Mouse (Mus musculus) embryonic facial prominence, embryonic 15.5 days (tissue): ENCODE data around the gene Dgki. TPM values are rescaled to one million over a fixed set of nuclear protein-coding genes. Genes with fewer than 3 reads are reported as not detected.

Experiments used
- ATAC-seq: fragments of 200-750 bp; cut with Nextera tagmentation; 2 replicates; pipeline ENCODE4 v1.8.0; 2017; ENCODE audit warnings: low read depth, moderate TSS enrichment; ENCODE audit not compliant: insufficient number of reproducible peaks, low FRiP score, low TSS enrichment
- H3K27ac ChIP-seq: fragments of 300-500 bp; sonication (generic); replicated peaks from 2 replicates; pipeline ENCODE4 v1.5.1; 2015; ENCODE audit warnings: mild to moderate bottlenecking, inconsistent platforms
- H3K27me3 ChIP-seq: fragments of 300-500 bp; sonication (generic); 2 replicates; pipeline ENCODE4 v1.6.1; 2015; ENCODE audit warnings: inconsistent platforms
- H3K36me3 ChIP-seq: fragments of 300-500 bp; sonication (generic); 2 replicates; pipeline ENCODE4 v1.6.1; 2015; ENCODE audit warnings: mild to moderate bottlenecking, inconsistent platforms
- H3K4me1 ChIP-seq: fragments of 300-500 bp; sonication (generic); 2 replicates; pipeline ENCODE4 v1.6.1; 2015; ENCODE audit warnings: inconsistent platforms
- H3K4me2 ChIP-seq: fragments of 300-500 bp; sonication (generic); replicated peaks from 2 replicates; pipeline ENCODE4 v1.6.1; 2015; ENCODE audit warnings: mild to moderate bottlenecking, inconsistent platforms
- H3K4me3 ChIP-seq: fragments of 300-500 bp; sonication (generic); replicated peaks from 2 replicates; pipeline ENCODE4 v1.5.1; 2015; ENCODE audit warnings: mild to moderate bottlenecking, inconsistent platforms
- H3K9ac ChIP-seq: fragments of 300-500 bp; sonication (generic); 2 replicates; pipeline ENCODE4 v1.6.1; 2015; ENCODE audit warnings: inconsistent platforms
- H3K9me3 ChIP-seq: fragments of 300-500 bp; sonication (generic); replicated peaks from 2 replicates; pipeline ENCODE4 v1.6.1; 2016; ENCODE audit warnings: inconsistent platforms
- WGBS: fragments of 180-500 bp; shearing (Covaris S2); methylation state at CpG from one replicate; pipeline ENCODE4 v1.1.7; 2015; 5-methylcytosine and 5-hydroxymethylcytosine counted together
- polyA plus RNA-seq: library from polyadenylated mRNA; unstranded; fragments of >200 nt; fragmentation: Nextera tagmentation; extraction: Ambion mirVana; gene quantifications from 2 replicates; pipeline ENCODE4 v1.2.1, GENCODE M21; 2015

Dgki gene
- polyA plus RNA-seq, 1 experiment from 2014 or later = 0.83 TPM

GRCm38 (mm10) chr6:36955293-36955692 lies 344.7 kb downstream of the Dgki start:
- Histone ChIP-seq H3K4me2 (no peak overlapping the region), H3K27ac (no peak overlapping the region), H3K9ac (no peak overlapping the region), H3K4me3 (no peak overlapping the region), H3K27me3 (no peaks in the 10 kb centered on the region), H3K9me3 (0 out of 2 replicates have a peak, but pooled peaks cover 4% of the 10 kb centered on the region), H3K4me1 (no peaks in the 10 kb centered on the region), H3K36me3 (no peaks in the 10 kb centered on the region)
- ATAC-seq = no peak
- 83% methylated on average over 4 of the region's 4 CpGs for WGBS

- Histone ChIP-seq H3K27ac (no peak overlapping the region), H3K36me3 (no peaks in the 10 kb centered on the region), H3K4me1 (no peaks in the 10 kb centered on the region), H3K4me2 (no peak overlapping the region), H3K9ac (no peak overlapping the region), H3K27me3 (no peaks in the 10 kb centered on the region), H3K9me3 (0 out of 2 replicates have a peak, but pooled peaks cover 4% of the 10 kb centered on the region), H3K4me3 (no peak overlapping the region)
- ATAC-seq = no peak
- 72% methylated on average over 3 of the region's 3 CpGs for WGBS
These were observed 349.3 kb downstream of the Dgki start for GRCm38 (mm10) chr6:36950648-36951047.

GRCm38 (mm10) chr6:36947861-36948260 lies 352.1 kb downstream of the Dgki start:
- WGBS = 82% methylated on average over 5 of the region's 5 CpGs
- no peak overlapping the region for H3K4me2 ChIP-seq
- no peak overlapping the region for H3K27ac ChIP-seq
- no peaks in the 10 kb centered on the region for H3K4me1 ChIP-seq
- no peaks in the 10 kb centered on the region for H3K9me3 ChIP-seq
- no peaks in the 10 kb centered on the region for H3K36me3 ChIP-seq
- H3K9ac ChIP-seq = no peak overlapping the region
- no peaks in the 10 kb centered on the region for H3K27me3 ChIP-seq
- no peak for ATAC-seq
- H3K4me3 ChIP-seq = no peak overlapping the region

GRCm38 (mm10) chr6:36937527-36937926 lies 362.5 kb downstream of the Dgki start:
- Histone ChIP-seq H3K4me2 (no peak overlapping the region), H3K9ac (no peak overlapping the region), H3K27me3 (no peaks in the 10 kb centered on the region), H3K4me3 (no peak overlapping the region), H3K9me3 (no peaks in the 10 kb centered on the region), H3K36me3 (no peaks in the 10 kb centered on the region), H3K4me1 (no peaks in the 10 kb centered on the region), H3K27ac (no peak overlapping the region)
- WGBS = 64% methylated on average over 2 of the region's 2 CpGs
- ATAC-seq = no peak

- H3K9ac ChIP-seq = no peak overlapping the region
- H3K4me2 ChIP-seq = no peak overlapping the region
- H3K27me3 ChIP-seq = no peaks in the 10 kb centered on the region
- H3K9me3 ChIP-seq = no peaks in the 10 kb centered on the region
- 89% methylated on average over 4 of the region's 4 CpGs for WGBS
- no peaks in the 10 kb centered on the region for H3K36me3 ChIP-seq
- no peaks in the 10 kb centered on the region for H3K4me1 ChIP-seq
- no peak overlapping the region for H3K27ac ChIP-seq
- no peak for ATAC-seq
- no peak overlapping the region for H3K4me3 ChIP-seq
These were observed 363.2 kb downstream of the Dgki start for GRCm38 (mm10) chr6:36936816-36937215.

GRCm38 (mm10) chr6:36931473-36931872 lies 368.5 kb downstream of the Dgki start:
- no peaks in the 10 kb centered on the region for H3K4me1 ChIP-seq
- H3K9ac ChIP-seq = no peak overlapping the region
- H3K27ac ChIP-seq = no peak overlapping the region
- H3K4me2 ChIP-seq = no peak overlapping the region
- no peaks in the 10 kb centered on the region for H3K27me3 ChIP-seq
- ATAC-seq = 0 out of 2 replicates have a peak, but pooled peaks have one; percentile 24
- no peak overlapping the region for H3K4me3 ChIP-seq
- no peaks in the 10 kb centered on the region for H3K9me3 ChIP-seq
- WGBS = 36% methylated on average over 4 of the region's 4 CpGs
- H3K36me3 ChIP-seq = no peaks in the 10 kb centered on the region

GRCm38 (mm10) chr6:36929781-36930180 lies 370.2 kb downstream of the Dgki start:
- no peak overlapping the region for H3K4me2 ChIP-seq
- WGBS = 51% methylated on average over 2 of the region's 2 CpGs

GRCm38 (mm10) chr6:36926455-36926854 lies 373.5 kb downstream of the Dgki start:
- Histone ChIP-seq H3K27me3 (no peaks in the 10 kb centered on the region), H3K9ac (no peak overlapping the region), H3K27ac (peak overlapping the region; percentile 13; the same call in 1 of the 2 replicates), H3K4me1 (0 out of 2 replicates have a peak, but pooled peaks cover 5% of the 10 kb centered on the region), H3K4me3 (no peak overlapping the region), H3K9me3 (no peaks in the 10 kb centered on the region), H3K4me2 (no peak overlapping the region), H3K36me3 (no peaks in the 10 kb centered on the region)
- no peak for ATAC-seq
- 39% methylated on average over 4 of the region's 4 CpGs for WGBS

More at GRCm38 (mm10) chr6:36929781-36930180, 370.2 kb downstream of the Dgki start:
- H3K9ac ChIP-seq = no peak overlapping the region
- no peaks in the 10 kb centered on the region for H3K9me3 ChIP-seq
- H3K36me3 ChIP-seq = no peaks in the 10 kb centered on the region
- no peak overlapping the region for H3K27ac ChIP-seq
- H3K27me3 ChIP-seq = no peaks in the 10 kb centered on the region
- no peak for ATAC-seq
- no peaks in the 10 kb centered on the region for H3K4me1 ChIP-seq
- no peak overlapping the region for H3K4me3 ChIP-seq

GRCm38 (mm10) chr6:36922006-36922405 lies 378.0 kb downstream of the Dgki start:
- Histone ChIP-seq H3K9ac (no peak overlapping the region), H3K4me3 (no peak overlapping the region), H3K27ac (no peak overlapping the region), H3K9me3 (no peaks in the 10 kb centered on the region), H3K36me3 (no peaks in the 10 kb centered on the region), H3K4me2 (no peak overlapping the region), H3K4me1 (0 out of 2 replicates have a peak, but pooled peaks cover 5% of the 10 kb centered on the region), H3K27me3 (no peaks in the 10 kb centered on the region)
- 74% methylated on average over 4 of the region's 4 CpGs for WGBS
- ATAC-seq = no peak

- Histone ChIP-seq H3K4me3 (no peak overlapping the region), H3K4me1 (no peaks in the 10 kb centered on the region), H3K9ac (no peak overlapping the region), H3K9me3 (no peaks in the 10 kb centered on the region), H3K27me3 (no peaks in the 10 kb centered on the region), H3K4me2 (no peak overlapping the region), H3K36me3 (no peaks in the 10 kb centered on the region), H3K27ac (no peak overlapping the region)
- WGBS = 51% methylated on average over 6 of the region's 6 CpGs
- ATAC-seq = no peak
These were observed 388.4 kb downstream of the Dgki start for GRCm38 (mm10) chr6:36911586-36911985.

GRCm38 (mm10) chr6:36907191-36907590 lies 392.8 kb downstream of the Dgki start:
- H3K4me1 ChIP-seq = peaks cover 15% of the 10 kb centered on the region; the same call in 1 of the 2 replicates
- H3K4me3 ChIP-seq = no peak overlapping the region
- H3K4me2 ChIP-seq = no peak overlapping the region
- 56% methylated on average over 3 of the region's 3 CpGs for WGBS
- no peak overlapping the region for H3K27ac ChIP-seq
- H3K36me3 ChIP-seq = no peaks in the 10 kb centered on the region
- H3K27me3 ChIP-seq = no peaks in the 10 kb centered on the region
- no peak overlapping the region for H3K9ac ChIP-seq
- H3K9me3 ChIP-seq = no peaks in the 10 kb centered on the region
- ATAC-seq = no peak

GRCm38 (mm10) chr6:36905965-36906364 lies 394.0 kb downstream of the Dgki start:
- ATAC-seq = no peak
- Histone ChIP-seq H3K27me3 (no peaks in the 10 kb centered on the region), H3K36me3 (no peaks in the 10 kb centered on the region), H3K4me2 (no peak overlapping the region), H3K4me1 (peaks cover 15% of the 10 kb centered on the region; the same call in 1 of the 2 replicates), H3K9ac (no peak overlapping the region), H3K27ac (no peak overlapping the region), H3K9me3 (no peaks in the 10 kb centered on the region), H3K4me3 (no peak overlapping the region)
- 85% methylated on average over 3 of the region's 3 CpGs for WGBS
